Mouse (Mus musculus): ENCODE results near the gene Frmd8.

The Frmd8 gene

GRCm38 (mm10) chr19:5850860-5851259 lies 24.2 kb downstream of the Frmd8 start:
- in situ Hi-C loops (cut with MboI, MseI) = no loop called here

GRCm38 (mm10) chr19:5849843-5850527 lies 25.1 kb downstream of the Frmd8 start:
- in situ Hi-C loops (cut with MboI, MseI) = loop anchor here (5.0 kb wide), 1 partner anchor 58 kb away; no protein-coding TSS in a partner anchor

GRCm38 (mm10) chr19:5848826-5849672 lies 26.0 kb downstream of the Frmd8 start:
- in situ Hi-C loops (cut with MboI, MseI) = loop anchor here (5.0 kb wide), 1 partner anchor 57 kb away; no protein-coding TSS in a partner anchor

GRCm38 (mm10) chr19:5848032-5848825 lies 26.8 kb downstream of the Frmd8 start:
- in situ Hi-C loops (cut with MboI, MseI) = loop anchor here (5.0 kb wide), 1 partner anchor 56 kb away; no protein-coding TSS in a partner anchor

GRCm38 (mm10) chr19:5847306-5847796 lies 27.7 kb downstream of the Frmd8 start:
- in situ Hi-C loops (cut with MboI, MseI) = loop anchor here (5.0 kb wide), 1 partner anchor 55 kb away; no protein-coding TSS in a partner anchor

GRCm38 (mm10) chr19:5846557-5847305 lies 28.3 kb downstream of the Frmd8 start:
- in situ Hi-C loops (cut with MboI, MseI) = loop anchor here (5.0 kb wide), 1 partner anchor 54 kb away; no protein-coding TSS in a partner anchor

GRCm38 (mm10) chr19:5846154-5846553 lies 28.9 kb downstream of the Frmd8 start:
- in situ Hi-C loops (cut with MboI, MseI) = loop anchor here (5.0 kb wide), 1 partner anchor 54 kb away; no protein-coding TSS in a partner anchor

GRCm38 (mm10) chr19:5845319-5846135 lies 29.5 kb downstream of the Frmd8 start:
- in situ Hi-C loops (cut with MboI, MseI) = loop anchor here (5.0 kb wide), 1 partner anchor 53 kb away; no protein-coding TSS in a partner anchor

- in situ Hi-C loops (cut with MboI, MseI) = loop anchor here (5.0 kb wide), 1 partner anchor 53 kb away; no protein-coding TSS in a partner anchor
These were observed 30.2 kb downstream of the Frmd8 start for GRCm38 (mm10) chr19:5844831-5845318.

GRCm38 (mm10) chr19:5843781-5844691 lies 31.0 kb downstream of the Frmd8 start:
- in situ Hi-C loops (cut with MboI, MseI) = no loop called here

GRCm38 (mm10) chr19:5842785-5843730 lies 32.0 kb downstream of the Frmd8 start:
- in situ Hi-C loops (cut with MboI, MseI) = no loop called here

GRCm38 (mm10) chr19:5841999-5842784 lies 32.9 kb downstream of the Frmd8 start:
- in situ Hi-C loops (cut with MboI, MseI) = no loop called here

GRCm38 (mm10) chr19:5841389-5841946 lies 33.6 kb downstream of the Frmd8 start:
- in situ Hi-C loops (cut with MboI, MseI) = no loop called here

GRCm38 (mm10) chr19:5840890-5841388 lies 34.1 kb downstream of the Frmd8 start:
- in situ Hi-C loops (cut with MboI, MseI) = no loop called here

GRCm38 (mm10) chr19:5840086-5840889 lies 34.8 kb downstream of the Frmd8 start:
- in situ Hi-C loops (cut with MboI, MseI) = no loop called here
